Mouse (Mus musculus) embryonic stem cell, embryonic (primary cell): ENCODE results near the gene Hps1.

Experiments used
- CTCF ChIA-PET, 4 experiments: fragments of 300-600 bp in 2 of 4; fragments of 350-600 bp in 2 of 4; sonication (Branson Sonifier 250); formaldehyde crosslinking; loops; one replicate each; lab custom pipeline; 2022; ENCODE audit warnings: inconsistent platforms in 2 of 4; lab: Charles Lee
- POLR2A ChIA-PET, 4 experiments: fragments of 300-600 bp in 2 of 4; fragments of 350-600 bp in 2 of 4; sonication (Branson Sonifier 250); formaldehyde crosslinking; loops; one replicate each; lab custom pipeline; 2022; ENCODE audit warnings: antibody characterized with exemption in 4 of 4, inconsistent platforms in 1 of 4; lab: Charles Lee

Gene Hps1

GRCm38 (mm10) chr19:42779531-42780155, at the start of gene Hps1:
Hps1 (minus strand) TSS chr19:42779978.
- POLR2A ChIA-PET = interaction anchor here in 3 of 4 experiments (0.5 to 1.9 kb wide), 26 partner anchors 9 to 1199 kb away, joined by 3 to 8 read pairs (median 3); partner anchors contain the start of genes Avpi1 (in 1 of the 3), Cnnm1 (in 1 of the 3), Got1 (in 1 of the 3) and Pyroxd2 (in 1 of the 3)

GRCm38 (mm10) chr19:42829196-42829595, 49.4 kb upstream of the Hps1 start:
- POLR2A ChIA-PET = no interaction called here
- CTCF ChIA-PET = interaction anchor here in 1 of 4 experiments (0.6 kb wide), 1 partner anchor 205 kb away, joined by 3 read pairs; no protein-coding TSS in a partner anchor

More at GRCm38 (mm10) chr19:42779531-42780155, at the start of gene Hps1:
- CTCF ChIA-PET = interaction anchor here (0.6 to 1.5 kb wide), 17 partner anchors 9 to 791 kb away, joined by 3 to 7 read pairs (median 3); partner anchors contain the start of gene Pyroxd2 (in 1 of the 4)

- ChIA-PET POLR2A (no interaction called here), CTCF (no interaction called here)
Observed at GRCm38 (mm10) chr19:42827843-42828242, 48.1 kb upstream of the Hps1 start.

GRCm38 (mm10) chr19:42820109-42820508, 40.3 kb upstream of the Hps1 start:
- CTCF ChIA-PET = no interaction called here
- POLR2A ChIA-PET = no interaction called here

DNA sequence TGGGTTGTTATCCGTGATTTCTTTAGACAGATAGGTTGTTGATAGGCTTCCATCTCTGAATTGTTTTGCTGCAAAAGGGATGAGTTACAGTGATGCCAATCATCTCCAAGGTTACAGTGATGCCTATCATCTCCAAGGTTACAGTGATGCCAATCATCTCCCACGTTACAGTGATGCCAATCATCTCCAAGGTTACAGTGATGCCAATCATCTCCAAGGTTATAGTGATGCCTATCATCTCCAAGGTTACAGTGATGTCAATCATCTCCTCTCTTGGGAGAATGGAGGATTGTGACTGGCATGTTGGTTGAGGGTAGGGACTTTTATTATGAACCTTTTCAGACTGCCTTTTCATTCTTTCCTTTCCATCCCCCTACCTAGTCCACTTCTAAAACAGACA, 38.0 kb upstream of the Hps1 start:
- ChIA-PET CTCF (no interaction called here), POLR2A (interaction anchor here in 1 of 4 experiments (1.2 kb wide), 1 partner anchor 20 kb away, joined by 3 read pairs; no protein-coding TSS in a partner anchor)

DNA sequence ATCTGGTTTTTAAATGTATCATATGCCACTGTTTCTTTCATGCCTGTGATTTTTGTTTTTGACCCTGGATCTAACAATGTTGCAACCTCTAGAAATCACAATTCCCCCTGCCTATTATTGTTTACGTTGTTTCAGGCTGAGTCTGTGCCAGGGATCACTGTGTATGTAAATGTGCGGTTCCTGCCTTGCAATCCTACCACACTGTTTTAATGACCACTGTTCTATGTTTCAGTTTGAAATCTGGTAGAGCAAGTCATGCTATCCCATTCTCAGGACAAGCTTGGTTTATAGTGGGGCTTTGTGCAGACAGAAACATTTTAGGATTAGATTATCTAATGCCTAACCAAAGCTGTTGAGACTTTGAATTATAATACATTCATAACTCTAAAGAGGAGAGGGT, 36.5 kb upstream of the Hps1 start:
- CTCF ChIA-PET = no interaction called here

DNA sequence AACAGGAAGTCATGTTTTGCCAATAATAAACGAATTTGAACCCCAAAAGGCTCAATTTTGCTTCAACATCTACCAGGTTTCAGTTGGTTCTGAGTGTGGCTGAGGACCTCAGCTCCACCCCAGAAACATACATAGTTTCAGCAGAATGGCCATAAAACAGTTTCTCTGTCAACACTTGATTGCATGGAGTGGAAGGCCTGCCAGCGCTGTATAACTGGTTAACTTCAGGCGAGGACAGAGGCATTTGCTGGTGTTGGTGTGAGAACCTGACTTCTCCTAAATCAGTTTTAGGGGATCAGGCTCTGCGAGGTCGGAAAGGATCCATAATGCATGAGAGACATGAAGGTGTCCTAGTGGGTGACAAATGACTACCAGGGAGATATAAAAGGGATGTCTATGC, 30.4 kb upstream of the Hps1 start:
- ChIA-PET CTCF (no interaction called here), POLR2A (no interaction called here)

More for the DNA sequence above, 36.5 kb upstream of the Hps1 start:
- POLR2A ChIA-PET = interaction anchor here in 1 of 4 experiments (1.2 kb wide), 1 partner anchor 21 kb away, joined by 3 read pairs; no protein-coding TSS in a partner anchor

DNA sequence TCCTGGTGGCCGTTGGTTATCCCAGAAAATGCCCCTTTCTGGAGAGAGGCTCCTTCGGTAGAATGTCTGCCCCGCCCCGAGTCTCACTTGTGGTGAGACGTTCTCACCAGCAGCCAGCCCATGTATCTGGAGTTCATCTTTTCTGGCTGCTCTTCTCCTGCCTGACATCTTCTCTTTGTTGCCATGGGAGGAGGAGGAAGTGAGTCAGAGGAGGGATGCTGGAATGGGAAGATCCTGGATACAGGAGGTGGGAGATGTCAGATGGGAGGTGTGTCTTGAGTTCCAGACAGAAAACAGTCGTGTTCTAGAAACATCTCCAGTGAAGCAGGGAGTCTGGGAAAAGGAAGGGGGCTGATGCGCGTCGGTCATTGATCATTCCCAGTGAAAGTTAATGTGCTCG, 29.7 kb upstream of the Hps1 start:
- ChIA-PET CTCF (no interaction called here), POLR2A (no interaction called here)

DNA sequence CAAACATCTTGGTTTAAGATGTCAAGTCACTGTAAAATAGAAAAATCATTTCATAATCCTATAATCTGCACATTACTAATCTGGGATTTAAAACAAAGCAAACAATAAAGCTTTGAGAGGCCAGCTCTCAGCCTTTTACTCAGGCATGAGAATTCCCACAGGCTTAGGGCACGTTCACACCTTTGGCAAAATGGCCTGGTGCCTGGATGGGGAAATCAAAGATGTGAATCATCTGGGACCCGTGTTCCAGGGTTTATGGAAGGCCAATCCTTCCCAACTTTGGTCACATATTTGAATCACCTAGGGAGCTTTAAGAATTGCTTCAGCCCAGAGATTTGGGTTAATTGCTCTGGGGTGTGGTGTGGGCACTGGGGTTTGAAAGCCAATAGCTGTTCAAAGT, 18.1 kb upstream of the Hps1 start:
- ChIA-PET POLR2A (interaction anchor here in 1 of 4 experiments (0.6 kb wide), 1 partner anchor 22 kb away, joined by 3 read pairs; no protein-coding TSS in a partner anchor), CTCF (interaction anchor here in 2 of 4 experiments (0.6 to 0.7 kb wide), 4 partner anchors 72 to 513 kb away, joined by 3 to 4 read pairs (median 3); no protein-coding TSS in a partner anchor)

DNA sequence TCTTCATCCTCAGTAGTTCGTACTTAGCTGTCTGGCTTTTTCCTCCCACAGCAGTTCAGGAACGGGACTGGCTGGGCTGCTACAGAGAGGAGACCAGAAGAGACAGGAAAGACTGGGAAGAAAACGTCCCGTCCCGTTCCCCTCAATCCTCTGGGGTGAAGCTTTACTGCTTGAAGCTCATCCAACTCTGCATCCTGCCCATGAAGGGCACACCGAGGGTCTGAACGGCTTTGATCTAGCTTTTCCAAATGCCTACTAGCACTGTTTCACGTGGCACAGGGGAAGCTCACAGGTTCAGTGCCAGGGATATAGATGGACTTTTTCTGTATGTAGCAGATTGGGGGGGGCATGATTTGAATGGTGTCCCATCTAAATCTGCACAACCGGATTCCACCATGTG, 16.0 kb upstream of the Hps1 start:
- POLR2A ChIA-PET = interaction anchor here in 3 of 4 experiments (0.6 to 1.9 kb wide), 4 partner anchors 16 to 683 kb away, joined by 3 to 7 read pairs (median 3); partner anchors contain the start of gene Hps1 (in 1 of the 3)
- CTCF ChIA-PET = interaction anchor here (0.6 to 2.4 kb wide), 20 partner anchors 10 to 1606 kb away, joined by 3 to 14 read pairs (median 4); partner anchors contain the start of gene Hps1 (in 1 of the 4)

GRCm38 (mm10) chr19:42794914-42795613, 15.3 kb upstream of the Hps1 start:
- POLR2A ChIA-PET = interaction anchor here in 3 of 4 experiments (1.1 to 1.9 kb wide), 3 partner anchors 16 to 602 kb away, joined by 3 to 7 read pairs (median 3); partner anchors contain the start of gene Hps1 (in 1 of the 3)
- CTCF ChIA-PET = interaction anchor here (0.6 to 2.4 kb wide), 19 partner anchors 9 to 1501 kb away, joined by 3 to 14 read pairs (median 4); partner anchors contain the start of gene Hps1 (in 1 of the 4)

DNA sequence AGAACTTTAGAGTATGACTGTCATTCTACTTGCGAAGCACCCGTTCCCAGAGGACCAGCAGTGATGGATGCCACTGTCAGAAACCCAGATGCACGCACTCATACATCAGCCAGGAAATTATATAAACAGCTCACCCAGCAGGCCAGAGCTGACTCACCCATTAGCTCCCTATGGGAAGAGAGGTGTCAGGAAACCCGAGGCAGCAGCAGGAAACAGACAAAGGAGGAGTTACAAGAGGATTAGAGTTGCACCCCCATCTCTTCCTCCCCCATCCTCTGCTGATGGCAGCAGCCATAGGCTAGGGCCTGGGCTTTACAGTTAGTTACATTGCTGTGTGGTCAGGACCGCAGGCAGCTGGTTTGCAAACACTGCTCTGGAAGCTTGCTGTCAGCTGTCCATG, 8.5 kb upstream of the Hps1 start:
- CTCF ChIA-PET = interaction anchor here in 1 of 4 experiments (1.1 kb wide), 1 partner anchor 9 kb away, joined by 3 read pairs; no protein-coding TSS in a partner anchor
- POLR2A ChIA-PET = interaction anchor here in 1 of 4 experiments (1.2 kb wide), 1 partner anchor 9 kb away, joined by 4 read pairs; the partner anchor contains the start of gene Hps1

DNA sequence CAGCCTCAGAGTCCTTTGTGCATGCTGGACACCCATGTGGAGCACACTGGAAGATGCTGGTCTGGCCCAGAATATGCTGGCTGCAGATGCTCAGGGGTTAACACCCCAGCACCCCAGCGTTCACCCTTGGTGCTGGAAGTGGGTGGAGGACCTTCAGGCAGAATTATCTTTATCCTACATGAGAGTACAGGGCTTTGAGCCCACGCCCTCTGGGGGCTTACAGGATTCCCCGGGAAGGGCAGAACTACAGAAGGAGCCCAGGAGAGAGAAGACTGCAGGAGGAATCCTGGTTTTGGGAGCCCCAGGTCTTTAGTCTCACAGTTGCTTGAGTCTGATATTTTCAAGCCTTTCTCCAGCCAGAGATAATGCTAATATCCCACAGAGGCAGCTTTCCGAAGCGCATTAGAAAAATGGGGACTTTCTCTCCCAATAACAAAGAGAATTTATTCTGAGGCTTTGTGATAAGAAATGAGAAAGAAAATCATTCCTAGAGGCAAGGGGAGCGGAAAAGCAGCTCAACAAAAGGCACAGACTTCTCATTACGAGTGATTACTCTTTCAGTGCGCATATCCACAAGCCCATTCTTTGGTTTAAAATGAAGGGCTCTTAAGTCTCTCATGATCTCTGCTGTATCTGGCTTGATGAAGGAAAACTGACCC, 5.9 kb upstream of the Hps1 start:
- CTCF ChIA-PET = interaction anchor here in 3 of 4 experiments (0.6 to 2.3 kb wide), 4 partner anchors 9 to 620 kb away, joined by 4 to 8 read pairs (median 6); no protein-coding TSS in a partner anchor

DNA sequence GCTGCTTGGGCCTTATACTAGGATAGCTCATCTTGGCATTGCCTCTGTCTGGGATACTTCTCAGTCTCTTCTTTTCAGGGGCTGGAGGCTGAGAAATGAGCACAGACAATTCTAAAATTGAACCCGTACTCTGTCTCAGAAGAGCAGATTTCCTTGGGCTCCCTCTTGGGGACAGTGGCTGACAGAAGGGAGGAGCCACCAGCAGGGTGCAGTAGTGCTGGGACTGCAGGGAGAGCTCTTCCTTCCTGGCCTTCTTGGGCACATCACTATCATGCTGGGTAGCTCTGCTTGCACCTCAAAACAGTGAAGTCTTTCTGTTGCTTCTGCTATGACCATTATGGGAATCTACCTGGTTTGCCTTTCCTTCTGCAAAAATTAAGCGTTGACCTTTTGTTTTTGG, 5.4 kb upstream of the Hps1 start:
- ChIA-PET CTCF (interaction anchor here (0.5 to 2.3 kb wide), 7 partner anchors 9 to 621 kb away, joined by 3 to 8 read pairs (median 4); no protein-coding TSS in a partner anchor), POLR2A (interaction anchor here in 1 of 4 experiments (1.1 kb wide), 1 partner anchor 12 kb away, joined by 3 read pairs; no protein-coding TSS in a partner anchor)

More for the DNA sequence above, 5.9 kb upstream of the Hps1 start:
- POLR2A ChIA-PET = interaction anchor here in 3 of 4 experiments (0.6 to 1.1 kb wide), 3 partner anchors 13 to 653 kb away, joined by 3 read pairs; no protein-coding TSS in a partner anchor

DNA sequence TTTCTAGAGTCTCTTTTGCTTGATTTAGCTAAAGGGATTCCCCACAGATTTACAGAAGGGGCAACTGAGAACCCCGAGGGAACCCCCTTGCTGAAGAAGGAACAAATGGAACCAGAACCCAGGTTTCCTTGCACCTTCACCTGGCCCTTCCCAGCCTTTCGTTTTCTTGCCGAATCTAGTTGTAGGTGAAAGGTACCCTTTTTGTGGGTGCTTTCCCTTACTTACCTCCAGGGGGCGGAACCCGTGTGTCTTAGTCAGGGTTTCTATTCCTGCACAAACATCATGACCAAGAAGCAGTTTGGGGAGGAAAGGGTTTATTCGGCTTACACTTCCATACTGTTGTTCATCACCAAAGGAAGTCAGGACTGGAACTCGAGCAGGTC, 369 bp upstream of the Hps1 start:
- CTCF ChIA-PET = interaction anchor here in 2 of 4 experiments (0.6 to 1.3 kb wide), 7 partner anchors 15 to 610 kb away, joined by 3 to 7 read pairs (median 3); partner anchors contain the start of gene Pyroxd2 (in 1 of the 2)
- POLR2A ChIA-PET = interaction anchor here in 3 of 4 experiments (0.5 to 1.9 kb wide), 13 partner anchors 9 to 1198 kb away, joined by 3 to 8 read pairs (median 3); partner anchors contain the start of gene Pyroxd2 (in 1 of the 3)

DNA sequence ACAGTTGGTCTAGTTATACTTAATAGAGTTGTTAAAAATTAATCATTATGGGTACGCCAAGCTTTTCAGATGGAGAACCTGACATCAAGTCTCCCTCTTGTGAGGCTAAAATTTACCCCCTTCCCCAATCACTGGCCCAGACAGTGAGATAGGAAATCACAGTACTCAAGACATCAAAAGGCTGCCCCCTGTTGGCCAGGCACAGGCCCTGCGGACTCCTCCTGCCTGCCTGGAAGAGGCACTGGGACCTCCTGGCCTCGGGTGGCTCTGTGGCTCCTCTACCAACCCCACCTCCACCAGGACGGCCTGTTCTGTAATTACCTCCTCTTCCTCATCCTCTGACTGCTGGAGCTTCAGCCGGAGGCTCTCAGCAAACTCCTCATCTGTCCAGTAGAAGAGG, 2.0 kb downstream of the Hps1 start:
- ChIA-PET POLR2A (no interaction called here), CTCF (interaction anchor here in 1 of 4 experiments (1.5 kb wide), 1 partner anchor 36 kb away, joined by 3 read pairs; no protein-coding TSS in a partner anchor)

GRCm38 (mm10) chr19:42776813-42777212, 3.0 kb downstream of the Hps1 start:
- POLR2A ChIA-PET = interaction anchor here in 1 of 4 experiments (0.7 to 2.3 kb wide), 4 partner anchors 13 to 114 kb away, joined by 3 to 5 read pairs (median 4); partner anchors contain the start of gene Pyroxd2
- CTCF ChIA-PET = interaction anchor here in 3 of 4 experiments (0.6 to 1.7 kb wide), 10 partner anchors 13 to 594 kb away, joined by 3 to 7 read pairs (median 4); no protein-coding TSS in a partner anchor
